Mouse (Mus musculus) forebrain, embryonic 13.5 days (tissue): Measurements from ENCODE around the gene Hdc. TPM values are rescaled to one million over a fixed set of nuclear protein-coding genes. Genes with fewer than 3 reads are reported as not detected.

Source experiments
- ATAC-seq: fragments of 200-750 bp; cut with Nextera tagmentation; 2 replicates; pipeline ENCODE4 v1.8.0; 2017
- H3K27ac ChIP-seq: fragments of 300-500 bp; sonication (generic); 2 replicates; pipeline ENCODE4 v1.5.1; 2015; ENCODE audit warnings: inconsistent platforms, mild to moderate bottlenecking, moderate library complexity
- H3K27me3 ChIP-seq: fragments of 300-500 bp; sonication (generic); 2 replicates; pipeline ENCODE4 v1.6.1; 2015; ENCODE audit warnings: mild to moderate bottlenecking, inconsistent platforms
- H3K36me3 ChIP-seq: fragments of 300-500 bp; sonication (generic); 2 replicates; pipeline ENCODE4 v1.6.1; 2015; ENCODE audit warnings: mild to moderate bottlenecking, inconsistent platforms; ENCODE audit not compliant: poor library complexity, severe bottlenecking
- H3K4me1 ChIP-seq: fragments of 300-500 bp; sonication (generic); 2 replicates; pipeline ENCODE4 v1.6.1; 2015; ENCODE audit warnings: inconsistent platforms
- H3K4me2 ChIP-seq: fragments of 300-500 bp; sonication (generic); 2 replicates; pipeline ENCODE4 v1.6.1; 2015; ENCODE audit warnings: inconsistent platforms, mild to moderate bottlenecking, moderate library complexity
- H3K4me3 ChIP-seq: fragments of 300-500 bp; sonication (generic); 2 replicates; pipeline ENCODE4 v1.5.1; 2015; ENCODE audit warnings: mild to moderate bottlenecking, inconsistent platforms
- H3K9ac ChIP-seq: fragments of 300-500 bp; sonication (generic); 2 replicates; pipeline ENCODE4 v1.6.1; 2015; ENCODE audit warnings: mild to moderate bottlenecking, inconsistent platforms
- H3K9me3 ChIP-seq: fragments of 300-500 bp; sonication (generic); replicated peaks from 2 replicates; pipeline ENCODE4 v1.6.1; 2016; ENCODE audit warnings: inconsistent platforms
- WGBS: fragments of 180-500 bp; shearing (Covaris S2); methylation state at CpG from one replicate; pipeline ENCODE4 v1.1.7; 2015; 5-methylcytosine and 5-hydroxymethylcytosine counted together
- polyA plus RNA-seq: library from polyadenylated mRNA; unstranded; fragments of >200 nt; fragmentation: Nextera tagmentation; extraction: Ambion mirVana; gene quantifications from 2 replicates; pipeline ENCODE4 v1.2.1, GENCODE M21; 2015

Hdc gene
- 1.0 and 1.2 TPM in 2 replicates for polyA plus RNA-seq

- Histone ChIP-seq H3K9ac (no peak within 1 kb of the TSS), H3K36me3 (no peaks in the 10 kb centered on the region), H3K27ac (no peak within 1 kb of the TSS), H3K27me3 (no peaks in the 10 kb centered on the region), H3K9me3 (no peaks in the 10 kb centered on the region), H3K4me3 (no peak within 1 kb of the TSS), H3K4me1 (0 out of 2 replicates have a peak, but pooled peaks cover 7% of the 10 kb centered on the region), H3K4me2 (no peak within 1 kb of the TSS)
- WGBS: 75% methylated on average over 14 of the region's 14 CpGs
- no peak for ATAC-seq
These were observed at the start of gene Hdc for GRCm38 (mm10) chr2:126619249-126619704. TSS of gene Hdc (minus strand) at chr2:126619299.

- H3K4me3 ChIP-seq: no peak overlapping the region
- no peaks in the 10 kb centered on the region for H3K36me3 ChIP-seq
- H3K4me1 ChIP-seq: peaks cover 25% of the 10 kb centered on the region
- no peak overlapping the region for H3K4me2 ChIP-seq
- ATAC-seq: no peak
- no peaks in the 10 kb centered on the region for H3K9me3 ChIP-seq
- no peak overlapping the region for H3K27ac ChIP-seq
- H3K9ac ChIP-seq: no peak overlapping the region
- no peaks in the 10 kb centered on the region for H3K27me3 ChIP-seq
- 89% methylated on average over 5 of the region's 5 CpGs for WGBS
These were observed 49.6 kb upstream of the Hdc start for GRCm38 (mm10) chr2:126668621-126669252.

- no peaks in the 10 kb centered on the region for H3K4me1 ChIP-seq
- no peaks in the 10 kb centered on the region for H3K27me3 ChIP-seq
- H3K9me3 ChIP-seq: no peaks in the 10 kb centered on the region
- no peak for ATAC-seq
- no peak overlapping the region for H3K4me3 ChIP-seq
- H3K36me3 ChIP-seq: no peaks in the 10 kb centered on the region
- WGBS: 93% methylated on average over 3 of the region's 3 CpGs
- H3K27ac ChIP-seq: no peak overlapping the region
- H3K4me2 ChIP-seq: no peak overlapping the region
- H3K9ac ChIP-seq: no peak overlapping the region
These were observed 46.9 kb upstream of the Hdc start for GRCm38 (mm10) chr2:126665984-126666383.

GRCm38 (mm10) chr2:126663481-126663880 lies 44.4 kb upstream of the Hdc start:
- ATAC-seq: 0 out of 2 replicates have a peak, but pooled peaks have one; percentile 21
- WGBS: 63% methylated on average over 4 of the region's 4 CpGs
- H3K4me2 ChIP-seq: no peak overlapping the region

GRCm38 (mm10) chr2:126652929-126653328 lies 33.8 kb upstream of the Hdc start:
- H3K9me3 ChIP-seq: no peaks in the 10 kb centered on the region
- H3K4me2 ChIP-seq: no peak overlapping the region
- H3K27ac ChIP-seq: no peak overlapping the region
- H3K4me1 ChIP-seq: no peaks in the 10 kb centered on the region
- ATAC-seq: no peak
- no peak overlapping the region for H3K4me3 ChIP-seq
- H3K9ac ChIP-seq: no peak overlapping the region
- H3K36me3 ChIP-seq: peaks cover 58% of the 10 kb centered on the region
- H3K27me3 ChIP-seq: no peaks in the 10 kb centered on the region
- 85% methylated on average over 4 of the region's 4 CpGs for WGBS

More at GRCm38 (mm10) chr2:126663481-126663880, 44.4 kb upstream of the Hdc start:
- Histone ChIP-seq H3K27ac (no peak overlapping the region), H3K4me1 (no peaks in the 10 kb centered on the region), H3K36me3 (no peaks in the 10 kb centered on the region), H3K9ac (no peak overlapping the region), H3K4me3 (no peak overlapping the region), H3K27me3 (no peaks in the 10 kb centered on the region), H3K9me3 (no peaks in the 10 kb centered on the region)

- Histone ChIP-seq H3K9ac (no peak overlapping the region), H3K4me1 (no peaks in the 10 kb centered on the region), H3K27ac (no peak overlapping the region), H3K4me3 (no peak overlapping the region), H3K4me2 (no peak overlapping the region), H3K36me3 (peaks cover 77% of the 10 kb centered on the region), H3K27me3 (no peaks in the 10 kb centered on the region), H3K9me3 (no peaks in the 10 kb centered on the region)
- WGBS: 93% methylated on average over 3 of the region's 3 CpGs
- no peak for ATAC-seq
These were observed 28.7 kb upstream of the Hdc start for GRCm38 (mm10) chr2:126647762-126648161.

- Histone ChIP-seq H3K4me1 (no peaks in the 10 kb centered on the region), H3K36me3 (peaks cover 65% of the 10 kb centered on the region), H3K27me3 (no peaks in the 10 kb centered on the region), H3K27ac (no peak overlapping the region), H3K9ac (no peak overlapping the region), H3K4me3 (no peak overlapping the region), H3K9me3 (no peaks in the 10 kb centered on the region), H3K4me2 (no peak overlapping the region)
- 93% methylated on average over 5 of the region's 5 CpGs for WGBS
- no peak for ATAC-seq
These were observed 27.4 kb upstream of the Hdc start for GRCm38 (mm10) chr2:126646461-126646860.

- H3K27me3 ChIP-seq: no peaks in the 10 kb centered on the region
- no peak for ATAC-seq
- H3K4me2 ChIP-seq: no peak overlapping the region
- H3K27ac ChIP-seq: no peak overlapping the region
- no peak overlapping the region for H3K9ac ChIP-seq
- WGBS: 97% methylated on average over 1 of the region's 1 CpGs
- no peaks in the 10 kb centered on the region for H3K4me1 ChIP-seq
- no peaks in the 10 kb centered on the region for H3K9me3 ChIP-seq
- peaks cover 69% of the 10 kb centered on the region for H3K36me3 ChIP-seq
- no peak overlapping the region for H3K4me3 ChIP-seq
These were observed 25.7 kb upstream of the Hdc start for GRCm38 (mm10) chr2:126644768-126645167.

- H3K9me3 ChIP-seq: no peaks in the 10 kb centered on the region
- no peaks in the 10 kb centered on the region for H3K27me3 ChIP-seq
- 89% methylated on average over 2 of the region's 2 CpGs for WGBS
- no peak overlapping the region for H3K9ac ChIP-seq
- ATAC-seq: no peak
- H3K4me3 ChIP-seq: no peak overlapping the region
- peaks cover 56% of the 10 kb centered on the region for H3K36me3 ChIP-seq
- H3K4me2 ChIP-seq: no peak overlapping the region
- H3K27ac ChIP-seq: no peak overlapping the region
- no peaks in the 10 kb centered on the region for H3K4me1 ChIP-seq
These were observed 21.2 kb upstream of the Hdc start for GRCm38 (mm10) chr2:126640298-126640697.

- H3K9me3 ChIP-seq: no peaks in the 10 kb centered on the region
- 85% methylated on average over 12 of the region's 12 CpGs for WGBS
- H3K36me3 ChIP-seq: peaks cover 46% of the 10 kb centered on the region
- H3K27ac ChIP-seq: no peak overlapping the region
- ATAC-seq: no peak
- no peak overlapping the region for H3K4me3 ChIP-seq
- no peak overlapping the region for H3K9ac ChIP-seq
- no peaks in the 10 kb centered on the region for H3K27me3 ChIP-seq
- no peaks in the 10 kb centered on the region for H3K4me1 ChIP-seq
- H3K4me2 ChIP-seq: no peak overlapping the region
These were observed 17.1 kb upstream of the Hdc start for GRCm38 (mm10) chr2:126635939-126636823.

- H3K9me3 ChIP-seq: no peaks in the 10 kb centered on the region
- no peaks in the 10 kb centered on the region for H3K4me1 ChIP-seq
- WGBS: 90% methylated on average over 2 of the region's 2 CpGs
- ATAC-seq: no peak
- no peak overlapping the region for H3K4me2 ChIP-seq
- no peak overlapping the region for H3K27ac ChIP-seq
- H3K36me3 ChIP-seq: peaks cover 39% of the 10 kb centered on the region
- no peak overlapping the region for H3K4me3 ChIP-seq
- no peaks in the 10 kb centered on the region for H3K27me3 ChIP-seq
- no peak overlapping the region for H3K9ac ChIP-seq
These were observed 14.1 kb upstream of the Hdc start for GRCm38 (mm10) chr2:126633165-126633564.

- Histone ChIP-seq H3K27me3 (no peaks in the 10 kb centered on the region), H3K9ac (no peak overlapping the region), H3K4me2 (no peak overlapping the region), H3K9me3 (no peaks in the 10 kb centered on the region), H3K27ac (no peak overlapping the region), H3K36me3 (peaks cover 32% of the 10 kb centered on the region), H3K4me3 (no peak overlapping the region), H3K4me1 (no peaks in the 10 kb centered on the region)
- 91% methylated on average over 9 of the region's 9 CpGs for WGBS
- ATAC-seq: no peak
These were observed 9.4 kb upstream of the Hdc start for GRCm38 (mm10) chr2:126628455-126628995.
